Mouse (Mus musculus): ENCODE results near the gene Rragb.
"Not testable (repeated sequence)": the region's sequence is repeated elsewhere in the genome, so short reads cannot be mapped to it uniquely, and the experiment has no call there.

Gene Rragb

GRCm38 (mm10) chrX:153139734-153140515 lies at the start of gene Rragb:
TSS of gene Rragb (plus strand) at chrX:153139981.
- DNase-seq (ENCODE audit: low spot score in 2 of 2) = peak; percentile 17 to 47

GRCm38 (mm10) chrX:153118486-153118885 lies 21.3 kb upstream of the Rragb start, which contains the start of gene Foxr2:
TSS of gene Foxr2 (plus strand) at chrX:153118786.
- DNase-seq (ENCODE audit: low spot score in 2 of 2) = no peak

GRCm38 (mm10) chrX:153119013-153119412 lies 20.8 kb upstream of the Rragb start:
- no peak for DNase-seq (ENCODE audit: low spot score in 2 of 2)

- no peak for DNase-seq (ENCODE audit: low spot score in 2 of 2)
These were observed 2.9 kb downstream of the Rragb start for GRCm38 (mm10) chrX:153142656-153143055.

- no peak for DNase-seq (ENCODE audit: low spot score in 2 of 2)
These were observed 12.0 kb downstream of the Rragb start for GRCm38 (mm10) chrX:153151766-153152165.

GRCm38 (mm10) chrX:153155322-153155721 lies 15.5 kb downstream of the Rragb start:
- DNase-seq (ENCODE audit: low spot score in 2 of 2) = no peak

GRCm38 (mm10) chrX:153174786-153175185 lies 35.0 kb downstream of the Rragb start:
- no peak for DNase-seq (ENCODE audit: low spot score in 2 of 2)

GRCm38 (mm10) chrX:153182221-153182620 lies 42.4 kb downstream of the Rragb start:
- no peak for DNase-seq (ENCODE audit: low spot score in 2 of 2)

GRCm38 (mm10) chrX:153199185-153199584 lies 59.4 kb downstream of the Rragb start:
- not testable (repeated sequence) for DNase-seq (ENCODE audit: low spot score in 2 of 2)

GRCm38 (mm10) chrX:153211101-153211500 lies 71.3 kb downstream of the Rragb start:
- no peak for DNase-seq (ENCODE audit: low spot score in 2 of 2)

Data from spleen, postnatal 14 days (tissue).